Mouse (Mus musculus) hematopoietic stem cell, adult 5-6 weeks (primary cell): ENCODE data around the gene Sdr39u1. TPM values are rescaled to one million over a fixed set of nuclear protein-coding genes. Genes with fewer than 3 reads are reported as not detected.

Experiments
- ATAC-seq, 2 experiments: fragments of 125-278 bp in 1 of 2; replicated peaks in 1 of 2; 2 replicates each; pipeline ENCODE4 v1.8.0; 2016 to 2017; ENCODE audit warnings: inconsistent platforms in 2 of 2, mild to moderate bottlenecking in 2 of 2, moderate number of reproducible peaks in 2 of 2, low read depth in 1 of 2, moderate TSS enrichment in 1 of 2; ENCODE audit not compliant: low FRiP score in 2 of 2, poor library complexity in 2 of 2, severe bottlenecking in 2 of 2, insufficient read depth in 1 of 2, low TSS enrichment in 1 of 2
- total RNA-seq: library from RNA; stranded (forward); fragments of 172-1452, 232-1000 nt; gene quantifications from 2 replicates; pipeline ENCODE4 v1.2.3, GENCODE M21; 2017

Sdr39u1 gene
- total RNA-seq, 1 experiment from 2014 or later, result 27.3 TPM

GRCm38 (mm10) chr14:55886571-55887382 lies 13.3 kb downstream of the Sdr39u1 start:
- ATAC-seq, result no peak

- peak; percentile 69 to 71 for ATAC-seq
Observed at GRCm38 (mm10) chr14:55885791-55886271, 14.3 kb downstream of the Sdr39u1 start.

- ATAC-seq, result no peak
Observed at GRCm38 (mm10) chr14:55885114-55885790, 14.8 kb downstream of the Sdr39u1 start.

GRCm38 (mm10) chr14:55884713-55885113 lies 15.4 kb downstream of the Sdr39u1 start, which contains the start of gene Khnyn:
TSS of gene Khnyn (plus strand) at chr14:55884947.
- ATAC-seq, result peak; percentile 80 to 89

GRCm38 (mm10) chr14:55884166-55884565 lies 15.9 kb downstream of the Sdr39u1 start, which contains the start of gene Cbln3:
TSS of gene Cbln3 (minus strand) at chr14:55884392.
- no peak; a peak in 1 of 4 replicates for ATAC-seq

GRCm38 (mm10) chr14:55883663-55884062 lies 16.4 kb downstream of the Sdr39u1 start:
- ATAC-seq, result no peak

- no peak for ATAC-seq
Observed at GRCm38 (mm10) chr14:55883149-55883661, 16.9 kb downstream of the Sdr39u1 start.

- no peak for ATAC-seq
Observed at GRCm38 (mm10) chr14:55882171-55882641, 17.9 kb downstream of the Sdr39u1 start.

- ATAC-seq, result no peak
Observed at GRCm38 (mm10) chr14:55880982-55881381, 19.1 kb downstream of the Sdr39u1 start.

GRCm38 (mm10) chr14:55879623-55880022 lies 20.5 kb downstream of the Sdr39u1 start:
- ATAC-seq, result peak; percentile 84 to 86

GRCm38 (mm10) chr14:55878316-55878940 lies 21.7 kb downstream of the Sdr39u1 start:
- ATAC-seq, result no peak

GRCm38 (mm10) chr14:55877469-55878315 lies 22.4 kb downstream of the Sdr39u1 start:
- no peak for ATAC-seq

- peak; percentile 80 to 88 for ATAC-seq
Observed at GRCm38 (mm10) chr14:55873714-55874683, 26.1 kb downstream of the Sdr39u1 start.

GRCm38 (mm10) chr14:55873242-55873713 lies 26.8 kb downstream of the Sdr39u1 start:
- no peak for ATAC-seq

- no peak for ATAC-seq
Observed at GRCm38 (mm10) chr14:55872551-55872950, 27.5 kb downstream of the Sdr39u1 start.

- no peak for ATAC-seq
Observed at GRCm38 (mm10) chr14:55872039-55872438, 28.1 kb downstream of the Sdr39u1 start.
